In the genomic region with DNA sequence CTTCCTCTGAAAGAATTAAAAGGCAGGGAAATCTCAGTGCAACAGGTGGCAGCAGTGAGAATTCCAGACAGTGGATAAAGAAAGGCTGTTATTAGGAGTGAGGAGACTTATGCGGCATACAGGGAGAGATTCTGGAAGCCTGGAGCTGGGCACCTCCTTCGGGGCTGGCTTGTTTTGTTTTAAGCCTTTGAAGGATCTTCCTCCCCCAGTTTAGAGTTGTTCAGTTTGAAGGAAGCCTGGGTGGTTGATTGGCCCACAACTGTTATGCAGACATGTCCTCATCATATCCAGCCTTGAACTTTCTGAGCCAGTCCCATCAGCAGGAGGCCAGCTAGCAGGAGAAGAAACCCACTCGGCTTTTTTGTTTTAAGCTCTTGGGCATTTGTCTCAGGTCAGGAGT, we compare ENCODE assay signal across 29 mouse cellular contexts.
DNase-seq lines count a peak whose midpoint lies in the region; ATAC-seq and TF ChIP-seq lines count a peak whose summit lies in the region.
"Had no signal": no experiment of that assay in that cellular context is flagged by ENCODE, and none has a peak within 500 bp of the region (broad histone marks: within the 10 kb centered on the region; RNA-seq: fewer than 3 reads in every experiment).

No protein-coding gene starts in this region.

- no peaks in the 10 kb centered on the region; the same call in 1 of the 2 replicates for H3K36me3 ChIP-seq in heart, postnatal 0 days (replicated peaks; ENCODE audit: control insufficient read depth, insufficient read depth, low read length)
- no peaks in the 10 kb centered on the region for H3K36me3 ChIP-seq in ES-Bruce4 (ENCODE audit: control insufficient read depth, insufficient read depth, low read length, poor library complexity, severe bottlenecking)
- H3K36me3 ChIP-seq: forebrain, embryonic 15.5 days; midbrain, embryonic 15.5 days had no signal

- no peak for TF ChIP-seq EP300 in heart, postnatal 0 days (IDR thresholded peaks at IDR 0.05; ENCODE audit: low read depth)
- no peak for TF ChIP-seq EP300 in ES-Bruce4 (IDR thresholded peaks at IDR 0.05; ENCODE audit: insufficient read depth, low read depth, low read length)

- no peak for ATAC-seq in heart, postnatal 0 days (ENCODE audit: insufficient read depth, low read depth)
- ATAC-seq: forebrain, embryonic 15.5 days; liver, embryonic 12.5 days; liver, postnatal 0 days; midbrain, embryonic 15.5 days had no signal

- H3K4me2 ChIP-seq in heart, postnatal 0 days (ENCODE audit: low read depth, low read length), result no peak overlapping the region
- H3K4me2 ChIP-seq: embryonic facial prominence, embryonic 13.5 days; forebrain, embryonic 15.5 days; heart, embryonic 15.5 days; hindbrain, embryonic 13.5 days; liver, embryonic 12.5 days; midbrain, embryonic 15.5 days had no signal

- no peak overlapping the region for H3K27ac ChIP-seq in heart, postnatal 0 days (ENCODE audit: low read depth)
- H3K27ac ChIP-seq in ES-Bruce4 (ENCODE audit: insufficient read depth, low read length), result peak overlapping the region; percentile 17; the same call in 1 of the 2 replicates
- H3K27ac ChIP-seq: embryonic facial prominence, embryonic 13.5 days; forebrain, embryonic 10.5 days; forebrain, embryonic 15.5 days; heart, adult 2 months; heart, embryonic 15.5 days; hindbrain, embryonic 13.5 days; liver, embryonic 12.5 days; macrophage; midbrain, embryonic 15.5 days had no signal

- peak; percentile 55 for DNase-seq in adrenal gland, adult 2 months
- no peak for DNase-seq in adrenal gland, postnatal 14 days
- no peak for DNase-seq in heart, postnatal 0 days (ENCODE audit: low spot score)
- DNase-seq in heart, adult 9 months (ENCODE audit: low spot score in 2 of 2), result no peak
- DNase-seq in ZHBTc4 (ENCODE audit: low read depth, low spot score), result peak; percentile 41
- DNase-seq in cerebellum, adult 18-20 months, result no peak
- DNase-seq: cerebellum, adult 11-12 months; cerebellum, postnatal 10 days; gastrocnemius, postnatal 25 days; heart, adult 2 months; heart, postnatal 4 days; kidney, adult 11 months; kidney, postnatal 4 days; left cerebral cortex, postnatal 4 days; liver, postnatal 0 days; lung, postnatal 10 days; right cerebral cortex, postnatal 25 days; spleen, adult 18-20 months; thymus, adult 18-20 months; thymus, postnatal 25 days had no signal

- no peaks in the 10 kb centered on the region for H3K4me1 ChIP-seq in heart, postnatal 0 days (ENCODE audit: control insufficient read depth, insufficient read depth)
- H3K4me1 ChIP-seq in ES-Bruce4 (ENCODE audit: control insufficient read depth, insufficient read depth, low read length), result no peaks in the 10 kb centered on the region
- H3K4me1 ChIP-seq: liver, embryonic 12.5 days had no signal

- H3K27me3 ChIP-seq in heart, postnatal 0 days (ENCODE audit: control insufficient read depth, insufficient read depth, low read length), result no peaks in the 10 kb centered on the region
- H3K27me3 ChIP-seq in ES-Bruce4 (ENCODE audit: control insufficient read depth, insufficient read depth, low read length, poor library complexity, severe bottlenecking), result no peaks in the 10 kb centered on the region
- H3K27me3 ChIP-seq: embryonic facial prominence, embryonic 13.5 days; forebrain, embryonic 15.5 days; heart, embryonic 15.5 days; hindbrain, embryonic 13.5 days; liver, embryonic 12.5 days; midbrain, embryonic 15.5 days had no signal

- no peak overlapping the region for H3K9ac ChIP-seq in heart, postnatal 0 days (replicated peaks; ENCODE audit: low read depth, low read length)
- H3K9ac ChIP-seq in ES-Bruce4 (ENCODE audit: low read depth, poor library complexity, severe bottlenecking), result no peak overlapping the region
- H3K9ac ChIP-seq: forebrain, embryonic 15.5 days; heart, embryonic 15.5 days; hindbrain, embryonic 13.5 days; liver, embryonic 12.5 days; liver, postnatal 0 days; midbrain, embryonic 15.5 days had no signal

- H3K4me3 ChIP-seq in heart, postnatal 0 days (ENCODE audit: low read depth, low read length), result no peak overlapping the region
- no peak overlapping the region for H3K4me3 ChIP-seq in ES-Bruce4 (ENCODE audit: low read depth, low read length)
- H3K4me3 ChIP-seq: embryonic facial prominence, embryonic 13.5 days; forebrain, embryonic 10.5 days; forebrain, embryonic 15.5 days; heart, adult 2 months; heart, embryonic 15.5 days; hindbrain, embryonic 13.5 days; liver, embryonic 12.5 days; midbrain, embryonic 15.5 days had no signal

- no peaks in the 10 kb centered on the region for H3K9me3 ChIP-seq in heart, postnatal 0 days (replicated peaks; ENCODE audit: control insufficient read depth, low read length)
- H3K9me3 ChIP-seq in ES-Bruce4 (replicated peaks; ENCODE audit: control insufficient read depth, insufficient read depth, low read length, poor library complexity, severe bottlenecking), result no peaks in the 10 kb centered on the region
- H3K9me3 ChIP-seq: embryonic facial prominence, embryonic 13.5 days; forebrain, embryonic 10.5 days; forebrain, embryonic 15.5 days; heart, embryonic 15.5 days; hindbrain, embryonic 13.5 days; liver, embryonic 12.5 days; midbrain, embryonic 15.5 days had no signal

- no peak for TF ChIP-seq POLR2A in ES-Bruce4 (IDR thresholded peaks at IDR 0.05; ENCODE audit: insufficient read depth, low read length)

- 40% methylated on average over 3 of the region's 3 CpGs for WGBS in heart, postnatal 0 days

- TF ChIP-seq CTCF in heart, postnatal 0 days (IDR thresholded peaks at IDR 0.05; ENCODE audit: low read depth), result 0 out of 2 replicates have a peak, but pooled peaks have one; percentile 12
- TF ChIP-seq CTCF in ES-Bruce4 (IDR thresholded peaks at IDR 0.05; ENCODE audit: low read depth, low read length), result no peak

Comparison
In these comparisons a context has a peak if more than half of its experiments do, and no peak if none do; other contexts are left out.
1. DNase-seq: peak in adrenal gland, adult 2 months (single experiment) and ZHBTc4 (single experiment); none in adrenal gland, postnatal 14 days (single experiment), heart, postnatal 0 days (single experiment), heart, adult 9 months (0 of 2) and cerebellum, adult 18-20 months (0 of 2).